17 mouse cellular contexts compared by ENCODE assay signal in genomic region chr5:29948161-29948560, GRCm38 (mm10).
DNase-seq lines count a peak whose midpoint lies in the region; ATAC-seq lines count a peak whose summit lies in the region.
"Had no signal": no experiment of that assay in that cellular context is flagged by ENCODE, and none has a peak within 500 bp of the region (broad histone marks: within the 10 kb centered on the region; RNA-seq: fewer than 3 reads in every experiment).

No protein-coding gene starts in this region.

- DNase-seq in layer of hippocampus, adult 9-10 months (ENCODE audit: low spot score) = peak; percentile 9
- no peak for DNase-seq in layer of hippocampus, adult 9-11 months
- peak; percentile 14 to 37 for DNase-seq in spleen, postnatal 36 days (ENCODE audit: low spot score in 2 of 2)
- no peak for DNase-seq in spleen, postnatal 10 days (ENCODE audit: low spot score in 2 of 2)
- DNase-seq in telencephalon, adult 2 months (ENCODE audit: low read depth, low spot score) = peak; percentile 15
- DNase-seq: cerebellum, postnatal 10 days; gastrocnemius, postnatal 36 days; kidney, adult 8-10 months; kidney, postnatal 25 days; layer of hippocampus, postnatal 36 days; liver, embryonic 13.5 days; right cerebral cortex, postnatal 25 days had no signal

- H3K36me3 ChIP-seq in hindbrain, embryonic 13.5 days = no peaks in the 10 kb centered on the region
- H3K36me3 ChIP-seq: hindbrain, embryonic 10.5 days; liver, embryonic 13.5 days had no signal

- WGBS in hindbrain, embryonic 13.5 days = 80% methylated on average over 3 of the region's 3 CpGs

- H3K9ac ChIP-seq in hindbrain, embryonic 13.5 days = no peak overlapping the region
- H3K9ac ChIP-seq: forebrain, embryonic 13.5 days; liver, embryonic 13.5 days had no signal

- no peak overlapping the region for H3K4me2 ChIP-seq in hindbrain, embryonic 13.5 days
- H3K4me2 ChIP-seq: forebrain, embryonic 13.5 days; liver, embryonic 13.5 days had no signal

- H3K9me3 ChIP-seq in hindbrain, embryonic 13.5 days = no peaks in the 10 kb centered on the region
- H3K9me3 ChIP-seq: forebrain, embryonic 13.5 days; hindbrain, embryonic 10.5 days; liver, embryonic 13.5 days had no signal

- H3K4me1 ChIP-seq in hindbrain, embryonic 13.5 days (replicated peaks) = no peaks in the 10 kb centered on the region
- H3K4me1 ChIP-seq: hindbrain, embryonic 10.5 days had no signal

- no peak overlapping the region for H3K4me3 ChIP-seq in hindbrain, embryonic 13.5 days
- H3K4me3 ChIP-seq: forebrain, embryonic 13.5 days; hindbrain, embryonic 10.5 days; liver, embryonic 13.5 days had no signal

- H3K27me3 ChIP-seq in hindbrain, embryonic 13.5 days = no peaks in the 10 kb centered on the region
- H3K27me3 ChIP-seq: forebrain, embryonic 13.5 days; liver, embryonic 13.5 days had no signal

- peak; percentile 82 for ATAC-seq in megakaryocyte, adult 5-6 weeks (ENCODE audit: poor library complexity, severe bottlenecking)
- ATAC-seq in erythroblast, adult 5-6 weeks (replicated peaks; ENCODE audit: low FRiP score, poor library complexity, severe bottlenecking) = no peak
- no peak for ATAC-seq in hindbrain, embryonic 13.5 days (ENCODE audit: low FRiP score)
- ATAC-seq: forebrain, embryonic 13.5 days had no signal

- no peak overlapping the region for H3K27ac ChIP-seq in hindbrain, embryonic 13.5 days
- H3K27ac ChIP-seq: forebrain, embryonic 13.5 days; hindbrain, embryonic 10.5 days; liver, embryonic 13.5 days had no signal

Comparison
In these comparisons a context has a peak if more than half of its experiments do, and no peak if none do; other contexts are left out.
1. DNase-seq: peak in layer of hippocampus, adult 9-10 months (single experiment), spleen, postnatal 36 days (2 of 2) and telencephalon, adult 2 months (single experiment); none in layer of hippocampus, adult 9-11 months (single experiment) and spleen, postnatal 10 days (0 of 2).